Mouse (Mus musculus) stomach, adult 2 months (tissue): ENCODE data around the gene Ninj1. TPM values are rescaled to one million over a fixed set of nuclear protein-coding genes. Genes with fewer than 3 reads are reported as not detected.

Experiments used
- polyA plus RNA-seq: library from polyadenylated mRNA; depleted of rRNA; stranded (reverse); fragments of >200 nt; gene quantifications from 2 replicates; pipeline ENCODE4 v1.2.3, GENCODE M21; 2012; rRNA removed

Ninj1 gene
- polyA plus RNA-seq, result 151 and 187 TPM in 2 replicates

GRCm38 (mm10) chr13:49187288-49188218 is at the start of gene Ninj1:
Gene Ninj1 (plus strand): TSS chr13:49187485.

GRCm38 (mm10) chr13:49147858-49148226 is 39.4 kb upstream of the Ninj1 start, which contains the start of gene Wnk2:
Gene Wnk2 (minus strand): TSS chr13:49148014.

GRCm38 (mm10) chr13:49215504-49216219 is 28.4 kb downstream of the Ninj1 start, which contains the start of gene Card19:
Gene Card19 (minus strand): TSS chr13:49216037.

Other genes with a start within 250 kb of the Ninj1 start
- gene Fam120a, start 219.5 kb upstream of the Ninj1 start, polyA plus RNA-seq, result 31.7 and 36.7 TPM in 2 replicates
- gene Wnk2, start 39.5 kb upstream of the Ninj1 start, polyA plus RNA-seq, result 13.7 and 14.0 TPM in 2 replicates
- 154 and 247 TPM in 2 replicates for gene Card19, start 28.6 kb downstream of the Ninj1 start, polyA plus RNA-seq
- 0.50 and 3.7 TPM in 2 replicates for gene Susd3, start 61.2 kb downstream of the Ninj1 start, polyA plus RNA-seq
- 0.56 and 0.62 TPM in 2 replicates for gene Fgd3, start 132.8 kb downstream of the Ninj1 start, polyA plus RNA-seq
- 8.7 and 9.2 TPM in 2 replicates for gene Bicd2, start 154.1 kb downstream of the Ninj1 start, polyA plus RNA-seq
- gene Ippk, start 233.8 kb downstream of the Ninj1 start, polyA plus RNA-seq, result 5.8 and 8.4 TPM in 2 replicates